Mouse (Mus musculus): ENCODE measurements around the gene Castor2. TPM values are rescaled to one million over a fixed set of nuclear protein-coding genes. Genes with fewer than 3 reads are reported as not detected.

The Castor2 gene
- polyA plus RNA-seq, 1 experiment: not detected

DNA sequence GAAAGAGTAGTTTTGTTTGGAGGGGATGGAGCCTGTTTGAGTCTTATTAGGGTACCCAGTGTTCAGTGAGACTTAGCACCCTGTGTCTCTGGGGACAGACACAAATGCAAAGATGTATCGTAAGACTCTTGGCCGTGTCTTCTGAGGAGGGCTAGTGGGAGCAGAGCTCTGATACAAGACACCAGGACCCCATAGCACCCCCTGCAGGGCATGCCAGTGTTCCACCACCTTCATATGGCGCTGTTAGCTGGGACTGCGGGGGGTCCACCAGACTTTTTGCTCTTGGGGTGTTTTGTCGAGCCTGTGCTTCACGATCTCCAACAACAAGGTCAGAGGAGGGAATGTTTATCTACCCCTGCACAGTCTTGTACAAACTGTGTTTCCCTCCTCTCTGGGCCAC is 39.9 kb downstream of the Castor2 start:
- no peak overlapping the region for H3K4me3 ChIP-seq (ENCODE audit: insufficient read depth, low read depth, low read length)
- TF ChIP-seq CTCF (IDR thresholded peaks at IDR 0.05; ENCODE audit: insufficient read depth, low read depth, low read length): no peak
- no peak for TF ChIP-seq POLR2A (IDR thresholded peaks at IDR 0.05; ENCODE audit: insufficient read depth, low read depth, low read length)
- peaks cover 2% of the 10 kb centered on the region; the same call in 1 of the 2 replicates for H3K4me1 ChIP-seq (ENCODE audit: control insufficient read depth, insufficient read depth, low read length)
- WGBS: 90% methylated on average over 6 of the region's 6 CpGs
- H3K27ac ChIP-seq (ENCODE audit: insufficient read depth, low read depth, low read length): no peak overlapping the region

DNA sequence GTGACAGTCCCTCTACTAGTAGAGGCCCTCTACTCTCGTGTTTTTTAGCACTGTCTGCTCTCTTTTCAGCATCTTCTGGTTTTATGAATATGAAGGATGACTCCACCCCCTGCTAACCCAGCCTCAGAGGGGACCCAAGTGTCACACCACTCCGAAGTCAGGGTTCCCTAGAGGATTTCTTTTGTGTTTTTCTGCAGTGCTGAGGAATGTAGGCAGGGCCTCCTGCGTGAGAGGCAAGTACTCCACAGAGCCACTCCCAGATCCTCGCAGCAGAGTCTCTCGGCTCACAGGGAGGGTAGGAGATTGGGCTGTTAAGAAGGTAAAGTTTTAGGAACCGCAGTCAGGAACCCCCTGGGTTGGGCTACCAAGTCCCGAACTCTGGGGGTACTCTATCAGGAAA is 41.7 kb downstream of the Castor2 start:
- no peak overlapping the region for H3K27ac ChIP-seq (ENCODE audit: insufficient read depth, low read depth, low read length)
- H3K4me1 ChIP-seq (ENCODE audit: control insufficient read depth, insufficient read depth, low read length): no peaks in the 10 kb centered on the region
- TF ChIP-seq CTCF (IDR thresholded peaks at IDR 0.05; ENCODE audit: insufficient read depth, low read depth, low read length): no peak
- no peak for TF ChIP-seq POLR2A (IDR thresholded peaks at IDR 0.05; ENCODE audit: insufficient read depth, low read depth, low read length)
- WGBS: 90% methylated on average over 7 of the region's 7 CpGs
- no peak overlapping the region for H3K4me3 ChIP-seq (ENCODE audit: insufficient read depth, low read depth, low read length)

DNA sequence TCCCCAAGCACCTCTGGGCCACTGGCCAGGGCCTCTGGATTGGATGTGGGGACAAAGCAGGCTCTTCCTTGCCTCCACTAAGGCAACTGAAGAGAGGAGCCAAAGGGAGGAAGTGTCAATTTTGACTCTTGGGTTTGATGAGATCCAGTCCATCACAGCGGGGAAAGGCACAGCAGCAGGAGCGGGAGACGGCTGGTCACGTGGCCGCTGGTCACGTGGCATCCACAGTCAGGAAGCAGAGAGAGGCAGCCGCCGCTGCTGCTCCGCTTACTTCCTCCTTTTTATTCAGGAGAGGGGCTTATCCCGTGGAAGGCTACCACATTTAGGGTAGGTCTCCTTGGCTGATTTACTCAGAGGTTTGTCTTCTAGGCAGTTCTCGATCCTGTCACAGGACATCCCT is 42.9 kb downstream of the Castor2 start:
- no peak for TF ChIP-seq CTCF (IDR thresholded peaks at IDR 0.05; ENCODE audit: insufficient read depth, low read depth, low read length)
- TF ChIP-seq POLR2A (IDR thresholded peaks at IDR 0.05; ENCODE audit: insufficient read depth, low read depth, low read length): no peak
- Histone ChIP-seq H3K4me3 (ENCODE audit: insufficient read depth, low read depth, low read length) (no peak overlapping the region), H3K4me1 (ENCODE audit: control insufficient read depth, insufficient read depth, low read length) (peaks cover 4% of the 10 kb centered on the region; the same call in 1 of the 2 replicates), H3K27ac (ENCODE audit: insufficient read depth, low read depth, low read length) (no peak overlapping the region)
- 89% methylated on average over 11 of the region's 11 CpGs for WGBS

DNA sequence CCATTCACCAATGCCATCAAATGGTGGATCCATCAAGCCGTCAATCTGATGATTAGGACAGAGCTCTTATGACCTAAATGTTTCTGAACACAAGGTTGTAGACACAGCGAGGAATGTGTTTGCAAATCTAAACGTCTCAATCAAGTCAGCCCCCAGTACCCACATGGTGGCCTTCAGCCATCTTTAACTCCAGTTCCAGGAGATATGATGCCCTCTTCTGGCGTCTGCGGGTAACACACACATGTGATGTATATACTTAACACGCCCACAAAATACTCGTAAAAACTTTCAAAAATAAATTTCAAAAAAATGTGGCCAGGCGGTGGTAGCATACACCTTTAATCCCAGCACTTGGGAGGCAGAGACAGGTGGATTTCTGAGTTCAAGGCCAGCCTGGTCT is 45.5 kb downstream of the Castor2 start:
- WGBS: 94% methylated on average over 8 of the region's 8 CpGs
- Histone ChIP-seq H3K27ac (ENCODE audit: insufficient read depth, low read depth, low read length) (no peak overlapping the region), H3K4me3 (ENCODE audit: insufficient read depth, low read depth, low read length) (no peak overlapping the region), H3K4me1 (ENCODE audit: control insufficient read depth, insufficient read depth, low read length) (peaks cover 4% of the 10 kb centered on the region; the same call in 1 of the 2 replicates)
- TF ChIP-seq CTCF (IDR thresholded peaks at IDR 0.05; ENCODE audit: insufficient read depth, low read depth, low read length) (no peak), POLR2A (IDR thresholded peaks at IDR 0.05; ENCODE audit: insufficient read depth, low read depth, low read length) (no peak)

DNA sequence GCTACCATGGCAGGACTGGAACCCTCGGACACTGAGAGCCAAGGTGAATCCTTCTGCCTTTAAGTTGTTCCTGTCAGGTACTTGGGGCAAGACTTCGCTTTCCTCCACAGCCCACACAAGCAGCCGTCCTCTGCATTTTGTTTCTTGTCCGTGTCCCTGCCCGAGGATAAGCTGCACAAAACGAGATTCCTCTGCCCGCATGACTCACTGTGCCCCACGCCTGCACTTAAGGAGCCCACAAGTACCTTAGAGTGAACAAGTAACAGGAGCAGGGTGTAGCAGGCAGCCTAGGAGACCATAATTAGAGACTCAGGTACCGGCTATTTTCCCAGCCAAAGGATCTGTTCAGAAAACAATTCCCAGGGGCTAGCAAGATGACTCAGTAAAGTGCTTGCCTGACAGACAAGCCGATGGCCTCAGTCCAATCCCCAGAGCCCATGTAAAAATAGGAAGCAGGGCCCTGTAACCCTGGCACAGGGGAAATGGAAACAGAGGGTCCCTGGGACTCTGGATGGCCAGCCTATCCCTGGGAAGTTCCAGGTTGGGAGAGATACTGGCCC is 47.8 kb downstream of the Castor2 start:
- Histone ChIP-seq H3K4me3 (ENCODE audit: insufficient read depth, low read depth, low read length) (no peak overlapping the region), H3K27ac (ENCODE audit: insufficient read depth, low read depth, low read length) (peak overlapping the region; percentile 10; the same call in 1 of the 2 replicates), H3K4me1 (ENCODE audit: control insufficient read depth, insufficient read depth, low read length) (peaks cover 4% of the 10 kb centered on the region; the same call in 1 of the 2 replicates)
- WGBS: 54% methylated on average over 10 of the region's 10 CpGs
- TF ChIP-seq POLR2A (IDR thresholded peaks at IDR 0.05; ENCODE audit: insufficient read depth, low read depth, low read length): no peak
- no peak for TF ChIP-seq CTCF (IDR thresholded peaks at IDR 0.05; ENCODE audit: insufficient read depth, low read depth, low read length)

DNA sequence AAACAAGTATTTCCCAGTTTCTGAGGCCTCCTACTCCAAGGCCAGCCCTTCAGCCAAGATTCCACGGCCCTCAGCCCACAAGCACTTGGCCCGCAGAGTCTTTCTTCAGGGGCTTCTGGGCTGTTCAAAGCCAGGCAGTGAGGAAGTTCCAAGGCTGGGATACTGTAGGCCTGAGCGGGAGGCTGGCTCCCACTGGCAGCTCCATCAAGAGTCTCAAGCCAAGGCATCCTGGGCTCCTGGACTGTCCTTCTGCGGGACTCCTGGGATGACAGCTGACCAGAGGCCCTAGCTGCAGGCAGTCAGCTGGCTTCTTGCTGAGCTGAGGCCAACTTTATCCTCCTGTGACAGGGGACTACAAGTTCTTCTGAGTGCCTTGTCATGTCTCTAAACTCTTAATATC is 48.6 kb downstream of the Castor2 start:
- 53% methylated on average over 4 of the region's 4 CpGs for WGBS
- Histone ChIP-seq H3K4me3 (ENCODE audit: insufficient read depth, low read depth, low read length) (no peak overlapping the region), H3K27ac (ENCODE audit: insufficient read depth, low read depth, low read length) (no peak overlapping the region), H3K4me1 (ENCODE audit: control insufficient read depth, insufficient read depth, low read length) (peaks cover 4% of the 10 kb centered on the region; the same call in 1 of the 2 replicates)
- TF ChIP-seq POLR2A (IDR thresholded peaks at IDR 0.05; ENCODE audit: insufficient read depth, low read depth, low read length): no peak
- TF ChIP-seq CTCF (IDR thresholded peaks at IDR 0.05; ENCODE audit: insufficient read depth, low read depth, low read length): no peak

DNA sequence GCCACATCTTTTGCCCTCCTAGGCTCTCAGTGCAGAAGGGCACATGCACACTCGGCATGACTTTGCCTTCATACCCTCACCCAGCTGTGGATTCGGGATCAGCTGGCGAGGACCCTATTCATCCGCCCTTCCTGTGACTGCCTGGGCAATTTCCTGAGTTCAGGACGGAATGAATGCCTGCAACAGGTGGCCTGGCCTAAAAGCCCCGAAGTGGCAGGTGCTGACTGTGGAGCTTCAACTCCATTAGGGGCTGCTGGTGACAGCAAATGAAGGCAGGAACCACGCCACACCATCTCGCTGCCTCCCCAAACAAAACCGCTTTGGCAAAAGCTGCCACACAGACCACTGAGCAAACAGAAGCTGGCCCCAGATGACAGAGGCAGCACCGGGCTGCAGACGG is 52.4 kb downstream of the Castor2 start:
- TF ChIP-seq POLR2A (IDR thresholded peaks at IDR 0.05; ENCODE audit: insufficient read depth, low read depth, low read length) (no peak), CTCF (IDR thresholded peaks at IDR 0.05; ENCODE audit: insufficient read depth, low read depth, low read length) (no peak)
- Histone ChIP-seq H3K4me1 (ENCODE audit: control insufficient read depth, insufficient read depth, low read length) (peaks cover 4% of the 10 kb centered on the region; the same call in 1 of the 2 replicates), H3K4me3 (ENCODE audit: insufficient read depth, low read depth, low read length) (no peak overlapping the region), H3K27ac (ENCODE audit: insufficient read depth, low read depth, low read length) (no peak overlapping the region)
- WGBS: 83% methylated on average over 11 of the region's 11 CpGs

DNA sequence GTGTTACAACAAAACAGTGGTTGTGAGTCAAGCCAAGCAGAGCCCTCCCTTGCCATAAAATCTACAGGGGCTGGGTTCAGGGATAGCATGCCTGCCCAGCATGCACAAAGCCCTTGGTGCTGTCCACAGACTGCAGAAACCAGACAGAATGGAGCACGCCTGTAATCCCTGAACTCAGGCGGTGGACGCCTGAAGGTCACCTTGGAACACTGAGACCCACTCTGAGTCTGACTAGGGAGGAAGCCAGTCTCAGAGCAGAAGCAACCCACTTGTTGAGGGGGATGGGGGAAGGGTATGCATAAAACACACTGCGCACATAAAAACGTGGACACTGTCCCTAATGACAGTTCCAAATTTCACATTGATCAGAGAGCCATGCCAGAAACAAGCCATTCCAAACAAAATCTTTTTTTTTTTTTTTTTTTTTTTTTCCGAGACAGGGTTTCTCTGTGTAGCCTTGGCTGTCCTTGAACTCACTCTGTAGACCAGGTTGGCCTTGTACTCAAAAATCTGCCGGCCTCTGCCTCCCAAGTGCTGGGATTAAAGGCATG is 56.5 kb downstream of the Castor2 start:
- 84% methylated on average over 7 of the region's 7 CpGs for WGBS
- TF ChIP-seq POLR2A (IDR thresholded peaks at IDR 0.05; ENCODE audit: insufficient read depth, low read depth, low read length) (no peak), CTCF (IDR thresholded peaks at IDR 0.05; ENCODE audit: insufficient read depth, low read depth, low read length) (no peak)

DNA sequence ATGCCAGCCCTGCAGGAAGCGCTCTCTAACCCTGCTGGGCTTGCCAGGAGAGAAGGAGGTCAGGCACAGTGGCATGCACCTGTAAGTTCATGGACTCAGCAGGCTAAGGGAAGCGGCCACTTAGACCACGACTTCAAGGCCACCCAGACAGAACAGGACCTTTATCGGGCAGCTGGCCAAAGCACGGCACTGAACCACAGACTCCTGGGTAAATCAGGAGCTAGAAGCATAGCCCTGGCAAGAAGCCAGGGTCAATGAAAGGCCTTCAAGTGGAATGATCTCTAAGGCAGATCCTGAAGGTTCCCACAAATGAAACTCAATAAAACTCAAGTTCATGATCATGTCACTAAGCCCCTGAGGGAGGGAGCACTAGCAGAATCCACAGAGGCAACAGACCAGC is 65.2 kb downstream of the Castor2 start:
- TF ChIP-seq CTCF (IDR thresholded peaks at IDR 0.05; ENCODE audit: insufficient read depth, low read depth, low read length) (no peak), POLR2A (IDR thresholded peaks at IDR 0.05; ENCODE audit: insufficient read depth, low read depth, low read length) (no peak)
- 43% methylated on average over 5 of the region's 5 CpGs for WGBS
- H3K27ac ChIP-seq (ENCODE audit: insufficient read depth, low read depth, low read length): no peak overlapping the region

More for the DNA sequence above, 56.5 kb downstream of the Castor2 start:
- no peak overlapping the region for H3K4me3 ChIP-seq (ENCODE audit: insufficient read depth, low read depth, low read length)
- H3K4me1 ChIP-seq (ENCODE audit: control insufficient read depth, insufficient read depth, low read length): no peaks in the 10 kb centered on the region
- H3K27ac ChIP-seq (ENCODE audit: insufficient read depth, low read depth, low read length): no peak overlapping the region

More for the DNA sequence above, 65.2 kb downstream of the Castor2 start:
- peaks cover 10% of the 10 kb centered on the region for H3K4me1 ChIP-seq (ENCODE audit: control insufficient read depth, insufficient read depth, low read length)
- no peak overlapping the region for H3K4me3 ChIP-seq (ENCODE audit: insufficient read depth, low read depth, low read length)

Data from olfactory bulb, adult 2 months (tissue).